Mouse (Mus musculus) ES-E14 (cell line): ENCODE measurements around the gene Tsen2.

Source experiments
- HCFC1 ChIP-seq: IDR thresholded peaks from 2 replicates; pipeline ENCODE4 v1.6.1; 2012; ENCODE audit warnings: low read length, inconsistent platforms, borderline replicate concordance; ENCODE audit not compliant: insufficient read depth
- MAFK ChIP-seq: IDR thresholded peaks from 2 replicates; pipeline ENCODE4 v1.6.1; 2014; ENCODE audit warnings: mild to moderate bottlenecking, low read depth, low read length, inconsistent platforms; ENCODE audit not compliant: insufficient read depth

- TF ChIP-seq MAFK (no peak), HCFC1 (no peak)
Observed at GRCm38 (mm10) chr6:115527418-115527817, 17.0 kb upstream of the Tsen2 start.
